In genomic region chr7:19341761-19342409, GRCm38 (mm10) we compare ENCODE assay signal across 8 mouse cellular contexts. TPM values are rescaled to one million over a fixed set of nuclear protein-coding genes. Genes with fewer than 3 reads are reported as not detected.
DNase-seq lines count a peak whose midpoint lies in the region; ATAC-seq lines count a peak whose summit lies in the region.

No protein-coding gene starts in this region.

- no peak overlapping the region for H3K27ac ChIP-seq in hindbrain, embryonic 14.5 days
- H3K27ac ChIP-seq in midbrain, embryonic 12.5 days (replicated peaks), result no peak overlapping the region
- peak overlapping the region; percentile 80 for H3K27ac ChIP-seq in stomach, embryonic 16.5 days (ENCODE audit: low read length)

- H3K9me3 ChIP-seq in hindbrain, embryonic 14.5 days (ENCODE audit: control insufficient read depth, low read length), result no peaks in the 10 kb centered on the region
- no peaks in the 10 kb centered on the region for H3K9me3 ChIP-seq in midbrain, embryonic 12.5 days
- H3K9me3 ChIP-seq in stomach, embryonic 16.5 days (replicated peaks; ENCODE audit: control insufficient read depth, low read length), result no peaks in the 10 kb centered on the region

- no peak for ATAC-seq in frontal cortex, adult (ENCODE audit: low TSS enrichment)
- ATAC-seq in hindbrain, embryonic 14.5 days (ENCODE audit: low FRiP score), result no peak
- ATAC-seq in midbrain, embryonic 12.5 days (ENCODE audit: low FRiP score, low read depth), result no peak
- ATAC-seq in stomach, embryonic 16.5 days (ENCODE audit: insufficient read depth, low FRiP score), result peak; percentile 30; the same call in 1 of the 2 replicates
- ATAC-seq in inflammation-experienced regulatory T-cells, adult 6 months, result no peak

- peak overlapping the region; percentile 62 for H3K9ac ChIP-seq in hindbrain, embryonic 14.5 days
- peak overlapping the region; percentile 70 for H3K9ac ChIP-seq in midbrain, embryonic 12.5 days (replicated peaks)
- H3K9ac ChIP-seq in stomach, embryonic 16.5 days (ENCODE audit: low read length), result peak overlapping the region; percentile 75

- H3K4me1 ChIP-seq in hindbrain, embryonic 14.5 days (replicated peaks; ENCODE audit: control insufficient read depth, insufficient read depth, low read length), result peaks cover 27% of the 10 kb centered on the region
- peaks cover 29% of the 10 kb centered on the region for H3K4me1 ChIP-seq in midbrain, embryonic 12.5 days
- peaks cover 21% of the 10 kb centered on the region for H3K4me1 ChIP-seq in stomach, embryonic 16.5 days (ENCODE audit: control insufficient read depth, insufficient read depth, low read length)

- H3K36me3 ChIP-seq in hindbrain, embryonic 14.5 days (replicated peaks; ENCODE audit: control insufficient read depth, insufficient read depth), result no peaks in the 10 kb centered on the region
- H3K36me3 ChIP-seq in midbrain, embryonic 12.5 days, result no peaks in the 10 kb centered on the region
- no peaks in the 10 kb centered on the region for H3K36me3 ChIP-seq in stomach, embryonic 16.5 days (ENCODE audit: control insufficient read depth, insufficient read depth, low read length)

- peak overlapping the region; percentile 92 for H3K4me2 ChIP-seq in hindbrain, embryonic 14.5 days (replicated peaks)
- peak overlapping the region; percentile 96 for H3K4me2 ChIP-seq in midbrain, embryonic 12.5 days (replicated peaks)
- peak overlapping the region; percentile 94 for H3K4me2 ChIP-seq in stomach, embryonic 16.5 days (ENCODE audit: low read depth, low read length)

- H3K4me3 ChIP-seq in hindbrain, embryonic 14.5 days (replicated peaks; ENCODE audit: low read length), result peak overlapping the region; percentile 39
- H3K4me3 ChIP-seq in midbrain, embryonic 12.5 days, result peak overlapping the region; percentile 54
- peak overlapping the region; percentile 55 for H3K4me3 ChIP-seq in stomach, embryonic 16.5 days (replicated peaks; ENCODE audit: low read length)

- under 1% methylated on average over 41 of the region's 41 CpGs for WGBS in hindbrain, embryonic 14.5 days
- WGBS in midbrain, embryonic 12.5 days, result under 1% methylated on average over 41 of the region's 41 CpGs
- WGBS in stomach, embryonic 16.5 days, result under 1% methylated on average over 41 of the region's 41 CpGs

- H3K27me3 ChIP-seq in hindbrain, embryonic 14.5 days (ENCODE audit: control insufficient read depth, insufficient read depth, low read length), result peaks cover 15% of the 10 kb centered on the region
- peaks cover 40% of the 10 kb centered on the region for H3K27me3 ChIP-seq in midbrain, embryonic 12.5 days
- 0 out of 2 replicates have a peak, but pooled peaks cover 5% of the 10 kb centered on the region for H3K27me3 ChIP-seq in stomach, embryonic 16.5 days (ENCODE audit: control insufficient read depth, insufficient read depth, low read length)

- peak; percentile 62 for DNase-seq in frontal cortex, postnatal 36 days (ENCODE audit: low spot score in 2 of 2)
- peak; percentile 73 for DNase-seq in Muller cell, postnatal 12 days (ENCODE audit: inconsistent ontology term)
- peak; percentile 82 for DNase-seq in gastrocnemius, adult 18-20 months (ENCODE audit: low spot score)
- DNase-seq in hindbrain, embryonic 14.5 days (ENCODE audit: low spot score), result no peak

RNA-seq across cellular contexts. Expression of gene Ercc1, which starts 2.7 kb away (rescaled TPM):
- total RNA-seq in gastrocnemius, adult 18-20 months (2021), result 10 to 100 TPM; 30.0 to 30.8 TPM
- polyA plus RNA-seq in hindbrain, embryonic 14.5 days (2014; fragmentation: Nextera tagmentation; extraction: Ambion mirVana), result 82.6 and 86.1 TPM in 2 replicates
- polyA plus RNA-seq in midbrain, embryonic 12.5 days (2016; fragmentation: Nextera tagmentation; extraction: Ambion mirVana), result 103 and 114 TPM in 2 replicates
- polyA plus RNA-seq in stomach, embryonic 16.5 days (2015; fragmentation: Nextera tagmentation; extraction: Ambion mirVana), result 61.4 and 66.5 TPM in 2 replicates
- 10 to 100 TPM; 51.1 to 68.7 (median 55.2) TPM for polyA plus RNA-seq in inflammation-experienced regulatory T-cells, adult 6 months (2017; shearing (Covaris generic))

RNA-seq across cellular contexts. Expression of gene Cd3eap, which starts 17.4 kb away (rescaled TPM):
- total RNA-seq in gastrocnemius, adult 18-20 months (2021), result 10 to 100 TPM; 10.8 to 11.4 TPM
- polyA plus RNA-seq in hindbrain, embryonic 14.5 days (2014; fragmentation: Nextera tagmentation; extraction: Ambion mirVana), result 17.0 TPM in 2 replicates
- 19.1 and 20.6 TPM in 2 replicates for polyA plus RNA-seq in midbrain, embryonic 12.5 days (2016; fragmentation: Nextera tagmentation; extraction: Ambion mirVana)
- polyA plus RNA-seq in stomach, embryonic 16.5 days (2015; fragmentation: Nextera tagmentation; extraction: Ambion mirVana), result 22.9 and 23.0 TPM in 2 replicates
- 10 to 100 TPM in 2 of 3 experiments, 1 to 10 TPM in 1; 8.9 to 22.4 (median 17.6) TPM for polyA plus RNA-seq in inflammation-experienced regulatory T-cells, adult 6 months (2017; shearing (Covaris generic))

RNA-seq across cellular contexts. Expression of gene Ppp1r13l, which starts 17.7 kb away (rescaled TPM):
- 1 to 10 TPM; 3.6 to 5.3 TPM for total RNA-seq in gastrocnemius, adult 18-20 months (2021)
- 2.4 and 2.6 TPM in 2 replicates for polyA plus RNA-seq in hindbrain, embryonic 14.5 days (2014; fragmentation: Nextera tagmentation; extraction: Ambion mirVana)
- polyA plus RNA-seq in midbrain, embryonic 12.5 days (2016; fragmentation: Nextera tagmentation; extraction: Ambion mirVana), result 3.6 and 4.1 TPM in 2 replicates
- 7.8 and 9.6 TPM in 2 replicates for polyA plus RNA-seq in stomach, embryonic 16.5 days (2015; fragmentation: Nextera tagmentation; extraction: Ambion mirVana)
- polyA plus RNA-seq in inflammation-experienced regulatory T-cells, adult 6 months (2017; shearing (Covaris generic)), result not detected

RNA-seq across cellular contexts. Expression of gene Fosb, which starts 32.0 kb away (rescaled TPM):
- 1 to 10 TPM in 1 of 2 experiments, under 1 TPM in 1; 0.57 to 2.5 TPM for total RNA-seq in gastrocnemius, adult 18-20 months (2021)
- polyA plus RNA-seq in hindbrain, embryonic 14.5 days (2014; fragmentation: Nextera tagmentation; extraction: Ambion mirVana), result 0.12 TPM in 1 of 2 replicates, not detected in the other
- 0.20 TPM in 1 of 2 replicates, not detected in the other for polyA plus RNA-seq in midbrain, embryonic 12.5 days (2016; fragmentation: Nextera tagmentation; extraction: Ambion mirVana)
- polyA plus RNA-seq in stomach, embryonic 16.5 days (2015; fragmentation: Nextera tagmentation; extraction: Ambion mirVana), result 0.25 and 0.27 TPM in 2 replicates
- polyA plus RNA-seq in inflammation-experienced regulatory T-cells, adult 6 months (2017; shearing (Covaris generic)), result 1 to 10 TPM in 2 of 3 experiments, under 1 TPM in 1; 0.98 to 8.0 (median 2.0) TPM

RNA-seq across cellular contexts. Expression of gene Ercc2, which starts 39.9 kb away (rescaled TPM):
- 10 to 100 TPM in 1 of 2 experiments, 1 to 10 TPM in 1; 9.0 to 10.6 TPM for total RNA-seq in gastrocnemius, adult 18-20 months (2021)
- 15.6 and 16.5 TPM in 2 replicates for polyA plus RNA-seq in hindbrain, embryonic 14.5 days (2014; fragmentation: Nextera tagmentation; extraction: Ambion mirVana)
- 27.5 and 30.3 TPM in 2 replicates for polyA plus RNA-seq in midbrain, embryonic 12.5 days (2016; fragmentation: Nextera tagmentation; extraction: Ambion mirVana)
- 11.7 and 11.8 TPM in 2 replicates for polyA plus RNA-seq in stomach, embryonic 16.5 days (2015; fragmentation: Nextera tagmentation; extraction: Ambion mirVana)
- 10 to 100 TPM in 2 of 3 experiments, 1 to 10 TPM in 1; 7.8 to 10.9 (median 10.8) TPM for polyA plus RNA-seq in inflammation-experienced regulatory T-cells, adult 6 months (2017; shearing (Covaris generic))
